Mouse (Mus musculus) urinary bladder, adult 2 months (tissue): ENCODE results near the gene Apba1. TPM values are rescaled to one million over a fixed set of nuclear protein-coding genes. Genes with fewer than 3 reads are reported as not detected.

ENCODE experiments used
- DNase-seq: peaks from one replicate; pipeline ENCODE4 v3.0.0; 2022; ENCODE audit warnings: low spot score
- polyA plus RNA-seq: library from polyadenylated mRNA; depleted of rRNA; stranded (reverse); fragments of >200 nt; gene quantifications from 2 replicates; pipeline ENCODE4 v1.2.3, GENCODE M21; 2012

Gene Apba1
- polyA plus RNA-seq, 1 experiment = 3.3 TPM

DNA sequence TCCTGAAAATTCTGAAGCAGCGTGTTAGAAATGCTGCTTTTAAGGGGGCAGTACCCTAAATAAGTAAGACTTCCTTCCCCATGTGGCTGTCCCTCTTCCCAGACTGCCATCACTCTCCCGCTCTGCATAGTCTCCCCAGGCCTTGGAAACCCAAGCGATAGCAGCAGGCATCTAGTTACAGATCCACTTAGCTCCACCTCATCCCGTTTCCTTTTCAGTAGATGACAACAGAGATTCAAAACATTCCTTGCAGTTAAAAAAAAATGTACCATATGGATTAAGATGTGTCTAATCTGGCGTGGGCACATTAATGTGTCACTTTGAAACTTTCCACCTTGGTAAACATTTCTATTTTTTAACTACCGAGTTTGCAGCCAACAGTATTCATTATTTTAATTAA lies 48.1 kb downstream of the Apba1 start:
- no peak for DNase-seq

DNA sequence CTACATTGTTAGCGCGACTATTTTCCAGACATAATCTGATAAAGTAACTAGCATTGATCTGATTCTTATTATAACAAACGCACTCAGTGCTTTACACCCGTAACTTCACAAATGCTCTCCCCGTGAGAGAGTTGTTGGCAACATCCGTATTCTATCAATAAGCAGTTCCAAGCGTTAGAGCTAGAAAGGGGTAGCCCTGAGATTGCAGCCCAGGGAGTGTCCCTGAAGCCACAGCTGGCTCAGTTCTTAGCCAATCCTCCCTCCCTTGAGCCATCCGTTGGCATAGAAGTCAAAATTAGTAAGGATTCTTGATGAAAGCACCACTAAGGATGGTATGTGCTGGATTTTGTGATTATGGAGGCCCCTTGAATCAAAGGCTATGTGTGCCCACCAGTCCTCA lies 48.7 kb downstream of the Apba1 start:
- DNase-seq = no peak

DNA sequence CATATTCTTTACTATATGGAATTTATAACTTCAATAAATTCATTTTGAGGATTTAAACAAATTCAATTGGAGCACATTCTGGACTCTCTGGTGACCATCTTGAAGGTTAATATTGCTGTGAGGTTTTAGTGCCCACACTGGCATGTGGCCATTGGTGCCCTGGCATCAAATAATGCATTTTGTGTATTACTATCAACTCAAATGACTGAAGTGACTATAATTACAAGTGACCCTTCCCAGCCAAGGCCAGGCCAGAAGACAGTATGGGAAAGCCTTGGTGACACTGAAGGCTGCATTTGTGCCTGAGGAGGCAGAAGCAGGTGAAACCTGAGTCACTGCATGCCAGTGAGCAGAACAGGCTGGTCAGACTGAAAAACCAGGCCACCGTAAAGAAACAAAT lies 50.5 kb downstream of the Apba1 start:
- DNase-seq = no peak

DNA sequence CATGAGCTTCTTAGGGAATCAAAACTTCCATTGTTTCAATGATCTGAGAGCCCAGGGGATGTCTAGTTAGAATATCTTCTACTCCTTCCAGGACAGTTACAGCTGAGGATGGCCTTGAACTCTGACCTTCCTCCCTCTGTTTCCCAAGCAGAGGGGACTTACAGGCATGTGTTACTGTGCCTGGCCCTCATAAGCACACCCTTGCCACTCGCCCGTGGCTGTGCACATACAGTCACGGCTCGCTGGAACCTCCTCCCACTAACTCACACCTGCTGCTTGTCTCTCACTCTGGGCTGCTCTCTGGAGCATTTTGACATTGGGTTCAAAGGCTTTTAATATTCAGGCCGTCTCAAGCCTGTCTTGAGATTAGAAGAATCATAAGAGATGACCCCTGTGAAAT lies 51.8 kb downstream of the Apba1 start:
- no peak for DNase-seq

DNA sequence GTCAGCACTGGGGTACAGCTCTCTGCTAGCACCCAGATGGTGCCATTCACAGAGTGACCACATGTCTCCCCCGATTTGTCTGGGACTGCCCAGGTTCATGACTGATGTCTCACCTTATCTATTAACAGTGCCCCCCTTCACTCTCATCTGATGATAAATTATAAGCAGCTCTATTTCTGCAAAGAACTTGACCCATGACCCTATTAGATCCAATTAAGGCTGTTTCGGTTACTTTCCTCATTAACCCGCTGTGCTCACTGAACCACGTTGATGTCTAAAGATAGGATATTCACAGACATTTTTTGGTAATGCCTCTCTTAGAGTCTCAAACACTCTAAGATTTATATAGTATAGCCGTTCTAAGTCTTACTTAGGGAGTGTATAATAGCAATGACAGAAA lies 52.3 kb downstream of the Apba1 start:
- no peak for DNase-seq

DNA sequence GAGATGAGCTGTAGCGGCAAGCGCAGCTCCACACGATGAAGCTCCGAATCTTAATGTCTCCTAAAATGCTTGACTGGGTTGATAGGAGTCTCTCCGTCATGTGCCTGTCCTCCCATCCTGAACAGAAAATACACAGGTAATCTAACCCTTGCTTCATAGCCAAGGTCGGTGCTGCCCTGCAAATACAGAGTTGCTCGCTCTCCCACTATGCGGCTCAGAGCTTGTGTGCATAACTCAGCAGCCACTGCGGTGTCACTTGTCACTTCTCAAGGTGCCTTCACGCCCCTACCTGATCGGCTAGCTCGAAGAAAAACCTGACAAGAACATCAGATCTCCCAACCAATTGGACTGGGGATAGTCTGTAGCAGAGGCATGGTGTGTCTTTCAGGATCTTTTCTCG lies 58.1 kb downstream of the Apba1 start:
- DNase-seq = no peak

DNA sequence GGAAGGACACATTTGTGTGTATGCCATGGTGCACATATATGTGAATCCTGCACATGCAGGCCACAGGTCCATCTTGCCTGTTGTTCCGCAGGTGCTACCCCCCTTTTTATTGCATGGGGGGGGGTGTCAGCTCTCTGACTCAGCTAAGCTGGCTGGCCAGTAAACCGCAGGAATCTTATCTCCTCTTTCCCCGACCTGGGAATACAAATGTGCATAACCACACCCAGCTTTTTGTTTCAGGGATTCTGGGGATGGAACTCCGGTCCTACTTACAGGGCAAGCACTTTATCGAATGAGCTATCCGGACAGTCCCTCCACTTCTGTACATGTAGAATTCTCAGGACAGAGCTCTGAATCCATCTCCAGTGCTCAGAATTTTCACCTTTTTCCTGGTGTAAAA lies 58.5 kb downstream of the Apba1 start:
- no peak for DNase-seq

DNA sequence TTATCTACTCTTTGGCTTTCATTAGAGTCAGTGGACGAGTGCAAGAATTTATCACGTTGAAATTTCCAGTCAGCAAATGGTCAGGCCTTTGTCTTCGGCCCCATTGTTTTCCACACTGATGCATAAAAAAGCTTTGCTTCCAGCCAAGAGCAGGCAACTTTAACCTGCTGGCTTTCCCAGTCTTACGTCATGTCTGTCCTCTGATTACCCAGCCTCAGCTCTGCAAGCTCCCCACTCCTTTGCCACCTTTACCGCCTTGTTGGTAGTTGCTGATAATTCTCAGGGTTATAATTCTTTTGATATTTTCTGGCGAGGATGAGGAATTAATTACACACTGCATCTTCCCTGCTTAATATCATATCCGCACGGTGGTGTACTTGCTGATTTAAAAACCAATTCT lies 61.2 kb downstream of the Apba1 start:
- DNase-seq = no peak

DNA sequence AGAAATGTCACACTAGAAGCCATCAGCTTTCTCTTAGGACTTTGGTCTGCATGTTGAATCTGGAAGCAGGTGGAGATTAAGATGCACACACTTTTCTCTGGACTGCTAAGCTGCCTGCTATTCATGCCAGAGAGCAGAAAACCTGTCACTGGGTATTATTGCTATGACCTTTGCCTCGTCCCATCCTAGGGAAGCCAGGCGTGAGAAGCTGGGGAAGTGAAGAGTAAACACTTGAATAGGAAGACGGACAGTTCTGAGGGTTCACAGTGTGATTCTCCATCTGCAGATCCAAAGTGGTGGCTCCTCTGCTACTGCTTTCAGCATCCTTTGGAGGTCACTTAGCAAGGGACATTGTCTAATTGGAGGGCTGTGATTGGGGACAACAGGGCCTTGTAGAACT lies 63.8 kb downstream of the Apba1 start:
- DNase-seq = no peak

DNA sequence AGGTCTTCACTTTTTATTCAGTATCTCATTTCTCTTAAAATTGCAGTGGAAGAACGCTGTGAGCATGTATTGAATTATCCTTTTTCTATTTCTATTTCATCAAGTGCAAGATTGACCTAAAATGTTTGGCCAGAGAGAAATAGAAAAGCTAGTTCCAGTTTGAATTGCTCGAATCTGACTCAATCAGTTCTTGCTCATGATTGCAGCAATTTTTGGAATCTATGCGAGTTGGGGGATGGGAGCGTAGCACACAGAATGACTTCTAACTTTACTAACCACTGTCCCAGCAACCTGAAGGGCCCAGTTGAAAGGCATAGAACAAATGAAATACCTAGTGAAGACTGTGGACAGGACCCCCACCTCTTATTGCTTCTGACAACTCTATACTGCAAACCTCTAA lies 64.8 kb downstream of the Apba1 start:
- no peak for DNase-seq

DNA sequence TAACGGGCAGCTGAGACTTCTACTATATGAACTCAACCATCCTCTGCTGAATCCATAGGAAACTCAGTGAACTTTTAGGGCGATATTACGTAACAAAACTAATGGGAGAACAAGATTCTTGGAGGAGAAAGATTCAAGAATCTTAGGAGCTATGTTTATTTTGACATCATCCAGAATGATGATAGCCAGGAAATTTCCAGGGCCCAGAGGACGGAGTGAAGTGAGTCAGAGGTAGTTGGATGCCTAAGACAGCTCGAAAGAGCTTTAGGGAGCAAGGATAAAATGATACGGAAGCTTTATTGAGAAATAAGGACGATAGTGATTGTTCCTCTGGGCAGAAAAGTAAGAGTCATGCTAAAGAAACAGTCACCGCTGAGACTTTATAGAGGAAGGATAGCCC lies 67.6 kb downstream of the Apba1 start:
- DNase-seq = no peak

DNA sequence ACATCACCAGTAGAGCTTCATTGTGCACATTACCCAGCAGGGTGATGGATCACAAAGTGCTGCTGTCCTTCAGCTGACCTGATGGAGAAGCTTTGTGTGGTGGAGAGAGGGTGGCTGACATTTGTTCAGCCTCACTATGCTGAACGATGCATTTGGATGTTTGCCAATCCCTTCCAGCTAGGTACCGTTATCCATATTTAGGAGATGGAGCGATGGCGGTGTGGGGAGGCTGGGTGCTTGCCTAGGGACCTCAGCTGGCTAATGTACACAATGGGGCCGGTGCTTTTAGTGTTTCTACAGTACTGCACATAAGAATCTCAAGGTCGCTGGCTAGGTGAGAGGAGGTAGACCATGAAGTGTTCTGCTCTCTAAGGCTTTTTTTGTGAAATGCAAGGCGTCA lies 72.1 kb downstream of the Apba1 start:
- DNase-seq = no peak

DNA sequence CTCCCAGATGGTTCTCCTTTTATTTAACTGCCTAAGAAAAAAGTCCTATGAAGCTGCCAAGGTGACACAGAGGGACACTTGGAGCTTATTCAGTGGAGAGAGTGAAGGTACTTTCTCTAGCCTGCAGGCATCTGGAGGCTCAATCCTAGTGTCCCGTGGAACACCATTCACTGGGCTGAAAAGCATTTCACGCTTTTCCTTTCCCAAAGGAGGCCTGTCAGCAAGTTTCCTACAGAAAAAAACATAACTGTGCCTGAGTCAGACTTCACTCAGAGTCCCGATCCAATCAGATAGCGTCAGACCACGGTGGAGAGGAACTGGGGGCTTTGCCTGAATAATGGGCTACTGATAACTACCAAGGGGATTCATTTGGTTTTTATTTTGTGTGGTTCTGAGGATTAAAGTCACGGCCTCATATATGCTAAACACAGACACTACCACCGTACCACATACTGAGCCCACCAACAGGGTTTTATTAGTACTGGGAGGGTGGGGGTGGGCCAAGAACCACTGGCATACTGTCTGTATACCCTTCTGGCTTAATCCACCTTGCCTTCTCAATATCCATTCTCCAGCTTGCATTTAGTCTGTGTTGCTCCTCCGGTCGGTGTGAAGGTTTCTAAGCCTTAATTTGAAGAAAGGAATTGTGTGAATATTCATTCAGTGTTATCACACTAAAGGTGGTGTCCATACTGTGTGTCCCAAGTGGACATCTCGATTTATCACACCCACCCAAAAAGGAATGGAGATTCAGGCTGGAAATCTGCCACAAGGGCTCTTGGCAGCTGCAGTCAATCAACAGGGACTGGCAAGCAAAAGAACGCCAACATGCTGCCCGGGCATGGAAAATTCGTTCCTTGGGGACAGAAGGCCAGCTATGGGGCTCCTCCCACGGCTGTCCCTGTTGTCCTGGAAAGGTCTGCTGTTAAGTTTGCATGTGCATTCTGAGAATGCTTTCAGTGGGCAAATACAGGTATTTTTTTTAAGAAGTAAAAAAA lies 75.3 kb downstream of the Apba1 start:
- DNase-seq = no peak

DNA sequence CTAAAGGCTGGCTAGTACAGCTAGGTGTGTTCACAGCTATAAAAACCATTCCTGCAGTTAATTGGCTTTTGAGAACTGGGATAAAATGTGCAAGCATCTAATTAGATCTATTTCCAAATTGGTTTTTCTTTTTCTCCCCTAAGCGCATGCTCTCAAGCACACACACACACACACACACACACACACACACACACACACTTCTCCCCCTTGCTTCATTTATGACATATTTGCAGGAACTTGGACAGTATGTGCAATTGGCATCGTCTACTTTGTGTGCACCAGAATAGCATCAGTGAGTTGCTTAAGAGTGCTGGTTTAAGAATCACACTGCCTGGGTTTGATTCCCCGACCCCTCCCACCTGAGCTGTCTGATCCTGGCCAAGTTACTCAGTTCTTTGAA lies 76.0 kb downstream of the Apba1 start:
- DNase-seq = no peak

DNA sequence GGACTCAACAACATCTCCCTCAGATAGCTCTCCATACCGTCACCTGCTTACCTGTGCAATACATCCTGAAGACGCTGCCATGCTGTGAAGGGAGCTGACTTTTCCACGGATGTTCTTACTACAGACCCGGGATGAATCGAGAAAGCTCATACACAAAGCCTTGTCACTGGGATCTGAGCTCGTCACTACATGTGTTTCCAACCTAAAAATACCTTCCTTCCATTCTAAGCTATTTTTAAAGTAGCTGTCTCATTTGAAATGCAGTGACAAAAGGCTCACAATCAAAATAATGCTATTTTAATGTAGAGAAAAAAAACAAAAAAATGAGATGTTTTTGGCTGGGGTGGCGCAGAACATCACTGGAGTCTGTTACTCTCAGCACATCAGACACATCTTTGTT lies 97.1 kb downstream of the Apba1 start:
- no peak for DNase-seq

DNA sequence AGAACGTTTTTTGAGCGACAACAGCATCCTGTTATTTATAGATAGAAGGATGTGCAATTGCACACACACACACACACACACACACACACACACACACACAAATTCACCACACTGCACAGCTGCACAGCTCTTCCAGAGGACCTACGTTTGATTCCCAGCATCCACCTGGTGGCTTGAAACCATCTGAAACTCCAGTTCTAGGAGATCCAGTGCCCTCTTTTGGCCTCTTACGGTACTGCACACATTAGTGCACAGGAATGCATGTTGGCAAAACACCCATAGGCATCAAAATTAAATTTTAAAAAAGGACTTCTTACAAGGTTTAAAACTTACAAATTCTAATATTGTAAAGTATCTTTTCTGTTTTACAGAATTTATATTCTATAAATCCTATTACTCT lies 99.4 kb downstream of the Apba1 start:
- no peak for DNase-seq

DNA sequence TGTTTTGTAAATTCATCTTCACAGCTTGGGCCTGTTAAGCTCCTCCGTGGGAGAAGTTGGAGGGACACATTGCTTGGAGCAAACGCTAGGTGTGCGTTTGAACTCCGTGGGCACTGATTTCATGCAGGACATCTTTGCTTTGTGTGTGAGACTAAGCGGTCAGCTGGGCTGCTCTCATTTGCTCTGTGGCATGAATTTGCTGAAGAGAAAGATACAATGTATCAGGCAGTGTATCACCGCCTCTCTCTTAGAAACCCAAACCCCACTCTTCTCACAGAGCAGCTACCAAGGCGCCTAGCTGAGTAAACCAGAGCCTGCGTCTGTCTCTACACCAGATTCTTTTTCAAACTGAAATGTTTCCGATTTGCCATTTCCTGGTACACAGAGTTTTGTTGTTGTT lies 100.1 kb downstream of the Apba1 start:
- DNase-seq = no peak

DNA sequence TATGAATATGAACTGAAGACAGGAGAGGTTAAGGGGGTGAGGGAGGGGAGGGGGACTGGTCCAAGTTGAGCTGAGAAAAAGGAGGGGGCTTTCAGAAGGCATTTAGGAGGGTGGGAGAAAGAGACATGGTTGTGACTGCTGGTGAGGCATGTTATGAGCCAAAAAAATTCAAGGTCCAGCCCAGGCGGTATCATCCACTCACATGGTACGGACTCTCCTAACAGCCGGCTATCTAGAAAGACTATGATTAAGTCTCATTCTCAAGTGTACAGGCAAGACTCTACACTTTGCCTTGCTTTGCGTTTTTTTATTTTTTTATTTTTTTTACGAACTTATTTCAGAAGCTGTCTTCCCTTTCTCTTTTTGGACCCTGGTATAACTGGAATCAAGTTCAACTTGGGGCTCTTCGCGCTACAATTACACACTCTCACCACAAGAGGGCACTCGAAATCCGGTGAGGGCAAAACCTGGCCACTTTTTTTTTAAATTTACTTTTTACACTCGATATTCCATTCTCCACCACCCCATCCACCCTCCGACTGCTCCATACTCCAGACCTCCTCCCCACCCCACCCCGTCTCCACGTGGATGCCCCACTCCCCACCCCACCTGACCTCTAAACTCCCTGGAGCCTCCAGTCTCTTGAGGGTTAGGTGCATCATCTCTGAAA lies 101.6 kb downstream of the Apba1 start:
- no peak for DNase-seq

DNA sequence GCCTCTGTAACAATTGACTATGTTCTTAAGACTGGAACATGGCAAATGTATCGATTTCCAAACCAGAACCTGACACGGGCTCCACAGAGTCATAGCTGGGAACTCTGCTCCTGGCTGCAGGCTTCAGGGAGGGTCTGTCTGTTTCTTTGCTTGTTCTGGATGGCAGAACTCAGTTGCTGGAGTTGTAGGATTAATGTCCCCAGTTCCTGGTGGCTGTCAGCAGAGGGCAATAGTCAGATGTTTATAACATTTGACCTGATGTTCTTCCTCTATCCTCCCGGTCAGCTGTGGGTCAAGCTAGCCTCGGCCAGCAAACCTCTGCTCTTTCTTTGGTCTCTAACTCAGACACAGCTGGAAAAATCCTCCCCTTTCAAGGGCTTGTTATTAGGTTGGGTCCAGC lies 104.0 kb downstream of the Apba1 start:
- no peak for DNase-seq

DNA sequence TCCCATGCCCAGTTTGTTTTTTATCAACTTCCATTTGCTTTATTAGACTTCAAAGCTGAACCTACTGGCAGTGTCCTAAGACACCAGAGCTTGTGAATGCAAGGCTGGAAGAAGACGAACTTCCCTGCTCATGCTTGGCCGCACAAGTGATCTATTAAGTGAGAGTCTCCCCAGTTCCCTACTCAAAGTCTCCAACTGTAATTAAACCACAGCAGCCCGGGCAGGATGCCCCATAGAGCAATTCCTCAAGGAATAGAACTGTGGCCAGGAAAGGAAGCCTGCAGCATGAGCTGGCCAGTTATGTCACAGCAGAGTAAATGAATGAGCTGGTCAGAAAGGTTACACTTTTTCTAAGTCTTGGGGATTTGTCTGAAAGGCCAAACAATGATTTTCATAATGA lies 105.3 kb downstream of the Apba1 start:
- DNase-seq = no peak

DNA sequence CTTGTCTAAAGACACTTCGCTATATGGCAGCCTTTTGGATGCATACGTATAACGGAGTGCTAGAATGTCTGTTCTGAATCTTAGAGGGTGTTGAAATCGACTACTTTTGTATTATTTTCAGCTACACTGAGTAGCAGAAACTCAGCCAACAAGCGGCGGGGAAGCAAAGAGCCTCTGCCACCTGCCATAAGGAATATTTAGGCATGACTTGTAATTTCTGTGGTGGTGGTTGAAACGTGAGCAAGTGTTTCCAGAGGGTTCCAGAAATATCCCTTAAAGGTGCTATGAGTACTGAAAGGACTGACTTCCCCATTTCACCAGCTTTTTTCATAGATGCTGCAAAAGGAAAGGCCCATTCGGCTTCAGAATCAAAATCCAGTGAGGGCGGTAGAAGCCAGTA lies 107.4 kb downstream of the Apba1 start:
- DNase-seq = no peak

DNA sequence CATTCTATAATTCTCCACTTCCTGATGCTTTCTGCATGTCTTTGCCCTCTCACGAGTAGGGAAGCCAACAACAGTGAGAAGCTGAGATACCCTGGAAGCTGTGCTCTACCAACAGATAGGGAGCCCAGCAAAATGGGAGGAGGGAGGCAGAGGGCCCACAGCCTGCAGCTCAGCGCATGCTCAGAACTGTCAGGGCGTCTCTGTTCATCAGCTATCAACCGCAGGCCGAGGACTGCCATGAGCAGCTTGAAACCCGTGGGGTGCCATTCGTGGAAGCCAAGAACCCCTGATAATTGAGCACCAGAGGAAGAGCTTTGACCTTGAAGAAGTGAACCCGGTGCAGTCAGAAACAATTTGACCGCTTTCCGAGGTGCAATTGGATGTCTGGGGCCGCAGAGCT lies 108.4 kb downstream of the Apba1 start:
- DNase-seq = no peak

DNA sequence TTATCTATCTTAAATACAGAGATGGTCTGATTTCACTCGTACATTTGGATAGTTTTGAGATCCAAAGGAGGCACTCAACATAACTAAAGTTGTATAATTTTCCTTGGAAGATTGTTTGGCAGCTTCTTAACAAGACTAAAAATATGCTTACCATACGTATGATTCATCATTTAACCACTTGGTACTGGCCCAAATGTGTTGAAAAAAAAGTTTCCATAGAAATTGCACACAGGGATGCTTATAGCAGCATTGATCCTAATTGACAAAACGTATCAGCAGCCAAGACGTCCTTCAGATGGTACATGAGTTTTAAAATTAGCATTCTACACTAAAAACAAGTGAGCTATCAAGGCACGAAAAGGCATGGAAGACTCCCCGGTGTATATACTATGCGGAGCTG lies 108.9 kb downstream of the Apba1 start:
- DNase-seq = no peak
